Mouse (Mus musculus): ENCODE data around the gene Slco2a1. TPM values are rescaled to one million over a fixed set of nuclear protein-coding genes. Genes with fewer than 3 reads are reported as not detected.

The Slco2a1 gene
- polyA plus RNA-seq, 1 experiment from 2014 or later: 1.8 TPM

GRCm38 (mm10) chr9:103031211-103031610 lies 42.7 kb downstream of the Slco2a1 start:
- Histone ChIP-seq H3K27ac (replicated peaks; ENCODE audit: low read depth, low read length) (no peak overlapping the region), H3K9me3 (replicated peaks; ENCODE audit: control insufficient read depth, low read length) (no peaks in the 10 kb centered on the region), H3K36me3 (replicated peaks; ENCODE audit: control insufficient read depth, insufficient read depth, low read depth, low read length) (no peaks in the 10 kb centered on the region), H3K9ac (replicated peaks; ENCODE audit: low read length) (no peak overlapping the region), H3K4me3 (ENCODE audit: low read depth, low read length) (no peak overlapping the region), H3K27me3 (ENCODE audit: control insufficient read depth, insufficient read depth, low read length) (no peaks in the 10 kb centered on the region), H3K4me2 (ENCODE audit: low read depth, low read length) (no peak overlapping the region), H3K4me1 (ENCODE audit: control insufficient read depth, insufficient read depth, low read length) (no peaks in the 10 kb centered on the region)
- DNase-seq (ENCODE audit: low spot score): no peak
- ATAC-seq (replicated peaks; ENCODE audit: insufficient number of reproducible peaks, low FRiP score, low TSS enrichment, low read depth): no peak
- WGBS: 87% methylated on average over 5 of the region's 5 CpGs

- no peak overlapping the region for H3K4me3 ChIP-seq (ENCODE audit: low read depth, low read length)
- no peaks in the 10 kb centered on the region for H3K9me3 ChIP-seq (replicated peaks; ENCODE audit: control insufficient read depth, low read length)
- H3K27ac ChIP-seq (replicated peaks; ENCODE audit: low read depth, low read length): no peak overlapping the region
- no peaks in the 10 kb centered on the region for H3K27me3 ChIP-seq (ENCODE audit: control insufficient read depth, insufficient read depth, low read length)
- no peak for DNase-seq (ENCODE audit: low spot score)
- no peaks in the 10 kb centered on the region for H3K36me3 ChIP-seq (replicated peaks; ENCODE audit: control insufficient read depth, insufficient read depth, low read depth, low read length)
- H3K4me1 ChIP-seq (ENCODE audit: control insufficient read depth, insufficient read depth, low read length): no peaks in the 10 kb centered on the region
- no peak for ATAC-seq (replicated peaks; ENCODE audit: insufficient number of reproducible peaks, low FRiP score, low TSS enrichment, low read depth)
- H3K9ac ChIP-seq (replicated peaks; ENCODE audit: low read length): no peak overlapping the region
- WGBS: 86% methylated on average over 8 of the region's 8 CpGs
- H3K4me2 ChIP-seq (ENCODE audit: low read depth, low read length): no peak overlapping the region
Observed at GRCm38 (mm10) chr9:103032193-103032592, 43.7 kb downstream of the Slco2a1 start.

DNA sequence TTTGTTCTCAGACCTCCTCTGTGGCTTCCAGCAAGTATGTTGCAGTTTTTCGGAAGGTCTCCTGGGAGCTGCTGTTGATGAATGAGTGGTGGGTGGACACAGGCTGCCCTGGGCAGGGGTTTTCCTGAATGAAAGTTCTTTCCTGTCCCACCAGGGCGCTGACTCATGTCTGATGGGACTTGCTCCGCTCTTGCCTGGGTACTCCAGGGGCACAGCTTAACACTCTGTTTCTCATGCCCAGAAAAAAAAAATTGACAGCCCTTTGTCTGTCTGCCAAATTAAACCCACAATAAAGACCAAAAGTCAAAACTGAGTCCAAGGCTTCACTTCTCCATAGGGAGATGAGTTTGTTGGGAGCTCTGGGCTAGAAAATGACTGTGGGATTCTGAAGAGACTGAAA lies 44.9 kb downstream of the Slco2a1 start:
- no peak overlapping the region for H3K9ac ChIP-seq (replicated peaks; ENCODE audit: low read length)
- ATAC-seq (replicated peaks; ENCODE audit: insufficient number of reproducible peaks, low FRiP score, low TSS enrichment, low read depth): no peak
- H3K27ac ChIP-seq (replicated peaks; ENCODE audit: low read depth, low read length): no peak overlapping the region
- H3K27me3 ChIP-seq (ENCODE audit: control insufficient read depth, insufficient read depth, low read length): no peaks in the 10 kb centered on the region
- H3K4me2 ChIP-seq (ENCODE audit: low read depth, low read length): no peak overlapping the region
- DNase-seq (ENCODE audit: low spot score): no peak
- no peak overlapping the region for H3K4me3 ChIP-seq (ENCODE audit: low read depth, low read length)
- 81% methylated on average over 3 of the region's 3 CpGs for WGBS
- H3K4me1 ChIP-seq (ENCODE audit: control insufficient read depth, insufficient read depth, low read length): no peaks in the 10 kb centered on the region
- no peaks in the 10 kb centered on the region for H3K9me3 ChIP-seq (replicated peaks; ENCODE audit: control insufficient read depth, low read length)
- H3K36me3 ChIP-seq (replicated peaks; ENCODE audit: control insufficient read depth, insufficient read depth, low read depth, low read length): no peaks in the 10 kb centered on the region

GRCm38 (mm10) chr9:103036971-103037391 lies 48.5 kb downstream of the Slco2a1 start:
- no peak overlapping the region for H3K27ac ChIP-seq (replicated peaks; ENCODE audit: low read depth, low read length)
- DNase-seq (ENCODE audit: low spot score): no peak
- no peaks in the 10 kb centered on the region for H3K36me3 ChIP-seq (replicated peaks; ENCODE audit: control insufficient read depth, insufficient read depth, low read depth, low read length)
- WGBS: 79% methylated on average over 8 of the region's 8 CpGs
- H3K4me3 ChIP-seq (ENCODE audit: low read depth, low read length): no peak overlapping the region
- no peak for ATAC-seq (replicated peaks; ENCODE audit: insufficient number of reproducible peaks, low FRiP score, low TSS enrichment, low read depth)
- no peaks in the 10 kb centered on the region for H3K27me3 ChIP-seq (ENCODE audit: control insufficient read depth, insufficient read depth, low read length)
- no peak overlapping the region for H3K9ac ChIP-seq (replicated peaks; ENCODE audit: low read length)
- H3K4me1 ChIP-seq (ENCODE audit: control insufficient read depth, insufficient read depth, low read length): no peaks in the 10 kb centered on the region
- H3K9me3 ChIP-seq (replicated peaks; ENCODE audit: control insufficient read depth, low read length): no peaks in the 10 kb centered on the region
- H3K4me2 ChIP-seq (ENCODE audit: low read depth, low read length): no peak overlapping the region

DNA sequence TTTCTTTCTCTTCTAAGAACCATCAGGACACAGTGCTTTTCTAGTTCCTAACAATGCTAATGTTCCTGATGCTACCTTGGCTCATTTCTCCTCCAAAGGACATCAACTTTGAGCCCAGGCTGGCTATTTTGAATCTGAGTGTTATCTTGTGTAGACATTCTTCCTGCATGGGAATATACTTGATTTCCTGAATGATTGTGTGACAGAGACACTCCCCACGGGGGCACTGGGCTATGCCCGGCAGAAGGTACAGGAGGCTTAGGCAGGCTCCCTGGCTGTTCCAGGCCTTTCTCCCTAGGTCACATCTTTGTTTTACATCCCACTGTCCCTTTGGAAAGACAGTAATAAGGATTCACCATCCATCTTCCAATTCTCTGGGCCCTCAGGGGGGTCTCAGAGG lies 49.8 kb downstream of the Slco2a1 start:
- WGBS: 78% methylated on average over 2 of the region's 2 CpGs
- ATAC-seq (replicated peaks; ENCODE audit: insufficient number of reproducible peaks, low FRiP score, low TSS enrichment, low read depth): no peak
- H3K9ac ChIP-seq (replicated peaks; ENCODE audit: low read length): no peak overlapping the region
- H3K4me3 ChIP-seq (ENCODE audit: low read depth, low read length): no peak overlapping the region
- no peaks in the 10 kb centered on the region for H3K36me3 ChIP-seq (replicated peaks; ENCODE audit: control insufficient read depth, insufficient read depth, low read depth, low read length)
- no peak overlapping the region for H3K4me2 ChIP-seq (ENCODE audit: low read depth, low read length)
- DNase-seq (ENCODE audit: low spot score): no peak
- no peaks in the 10 kb centered on the region for H3K9me3 ChIP-seq (replicated peaks; ENCODE audit: control insufficient read depth, low read length)
- no peak overlapping the region for H3K27ac ChIP-seq (replicated peaks; ENCODE audit: low read depth, low read length)
- H3K27me3 ChIP-seq (ENCODE audit: control insufficient read depth, insufficient read depth, low read length): no peaks in the 10 kb centered on the region
- H3K4me1 ChIP-seq (ENCODE audit: control insufficient read depth, insufficient read depth, low read length): no peaks in the 10 kb centered on the region

DNA sequence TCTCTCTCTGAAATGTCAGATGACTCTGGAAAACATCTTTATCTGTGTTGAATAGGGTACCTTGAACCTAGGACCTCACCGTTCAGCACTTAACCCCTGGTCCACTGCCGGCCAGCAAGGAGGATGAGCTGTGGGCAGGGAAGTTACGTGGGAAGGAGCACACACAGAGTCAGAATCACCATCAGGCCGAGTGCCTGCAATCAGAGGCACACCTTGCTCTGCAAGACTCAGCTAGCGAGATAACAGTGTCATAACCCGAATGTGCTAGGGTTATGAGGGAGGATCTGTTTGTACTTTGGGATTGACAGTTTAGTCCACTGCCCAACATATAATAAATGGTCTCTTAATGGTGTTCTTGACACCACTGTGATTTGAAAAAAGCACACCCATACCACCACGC lies 50.2 kb downstream of the Slco2a1 start:
- Histone ChIP-seq H3K36me3 (replicated peaks; ENCODE audit: control insufficient read depth, insufficient read depth, low read depth, low read length) (no peaks in the 10 kb centered on the region), H3K4me3 (ENCODE audit: low read depth, low read length) (no peak overlapping the region), H3K27me3 (ENCODE audit: control insufficient read depth, insufficient read depth, low read length) (no peaks in the 10 kb centered on the region), H3K4me1 (ENCODE audit: control insufficient read depth, insufficient read depth, low read length) (no peaks in the 10 kb centered on the region), H3K9me3 (replicated peaks; ENCODE audit: control insufficient read depth, low read length) (no peaks in the 10 kb centered on the region), H3K9ac (replicated peaks; ENCODE audit: low read length) (no peak overlapping the region), H3K27ac (replicated peaks; ENCODE audit: low read depth, low read length) (no peak overlapping the region), H3K4me2 (ENCODE audit: low read depth, low read length) (no peak overlapping the region)
- WGBS: 82% methylated on average over 7 of the region's 7 CpGs
- DNase-seq (ENCODE audit: low spot score) (no peak), ATAC-seq (replicated peaks; ENCODE audit: insufficient number of reproducible peaks, low FRiP score, low TSS enrichment, low read depth) (no peak)

DNA sequence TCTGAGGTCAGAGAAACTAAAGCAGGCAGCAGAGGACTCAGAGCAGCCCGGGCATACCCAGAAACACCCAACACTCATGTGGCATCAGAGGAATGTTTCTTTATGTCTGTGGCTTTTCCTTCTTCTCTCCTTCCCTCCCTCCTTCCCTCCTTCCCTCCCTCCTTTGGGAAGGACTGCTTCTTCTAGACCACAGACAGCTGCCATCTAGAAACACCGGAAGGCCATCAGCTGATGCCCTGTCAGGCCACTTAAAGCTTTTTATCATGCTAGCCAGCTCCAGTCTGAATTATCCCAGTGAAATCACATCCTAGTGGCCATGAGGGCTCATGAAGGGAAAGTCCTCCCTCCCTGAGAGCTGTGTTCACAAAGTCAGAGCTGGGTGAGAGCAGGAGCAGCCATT lies 52.1 kb downstream of the Slco2a1 start:
- Histone ChIP-seq H3K4me1 (ENCODE audit: control insufficient read depth, insufficient read depth, low read length) (no peaks in the 10 kb centered on the region), H3K9me3 (replicated peaks; ENCODE audit: control insufficient read depth, low read length) (no peaks in the 10 kb centered on the region), H3K27ac (replicated peaks; ENCODE audit: low read depth, low read length) (no peak overlapping the region), H3K4me2 (ENCODE audit: low read depth, low read length) (no peak overlapping the region), H3K9ac (replicated peaks; ENCODE audit: low read length) (no peak overlapping the region), H3K4me3 (ENCODE audit: low read depth, low read length) (no peak overlapping the region), H3K27me3 (ENCODE audit: control insufficient read depth, insufficient read depth, low read length) (no peaks in the 10 kb centered on the region), H3K36me3 (replicated peaks; ENCODE audit: control insufficient read depth, insufficient read depth, low read depth, low read length) (no peaks in the 10 kb centered on the region)
- DNase-seq (ENCODE audit: low spot score) (no peak), ATAC-seq (replicated peaks; ENCODE audit: insufficient number of reproducible peaks, low FRiP score, low TSS enrichment, low read depth) (no peak)
- WGBS: 88% methylated on average over 2 of the region's 2 CpGs

GRCm38 (mm10) chr9:103045406-103045805 lies 56.9 kb downstream of the Slco2a1 start:
- Histone ChIP-seq H3K9ac (replicated peaks; ENCODE audit: low read length) (no peak overlapping the region), H3K27me3 (ENCODE audit: control insufficient read depth, insufficient read depth, low read length) (no peaks in the 10 kb centered on the region), H3K9me3 (replicated peaks; ENCODE audit: control insufficient read depth, low read length) (no peaks in the 10 kb centered on the region), H3K27ac (replicated peaks; ENCODE audit: low read depth, low read length) (no peak overlapping the region), H3K4me1 (ENCODE audit: control insufficient read depth, insufficient read depth, low read length) (no peaks in the 10 kb centered on the region), H3K4me2 (ENCODE audit: low read depth, low read length) (no peak overlapping the region), H3K36me3 (replicated peaks; ENCODE audit: control insufficient read depth, insufficient read depth, low read depth, low read length) (no peaks in the 10 kb centered on the region), H3K4me3 (ENCODE audit: low read depth, low read length) (no peak overlapping the region)
- no peak for ATAC-seq (replicated peaks; ENCODE audit: insufficient number of reproducible peaks, low FRiP score, low TSS enrichment, low read depth)
- DNase-seq (ENCODE audit: low spot score): no peak
- WGBS: 65% methylated on average over 1 of the region's 1 CpGs
